Mouse (Mus musculus): ENCODE measurements around the gene Ahdc1. TPM values are rescaled to one million over a fixed set of nuclear protein-coding genes. Genes with fewer than 3 reads are reported as not detected.

Ahdc1 gene
- total RNA-seq (2012; rRNA removed) (7.8 and 8.4 TPM in 2 replicates), total RNA-seq (2014; rRNA removed) (1.0 and 1.6 TPM in 2 replicates), polyA plus RNA-seq (2012; ENCODE audit: insufficient read length, low read depth) (16.1 and 19.9 TPM in 2 replicates)

DNA sequence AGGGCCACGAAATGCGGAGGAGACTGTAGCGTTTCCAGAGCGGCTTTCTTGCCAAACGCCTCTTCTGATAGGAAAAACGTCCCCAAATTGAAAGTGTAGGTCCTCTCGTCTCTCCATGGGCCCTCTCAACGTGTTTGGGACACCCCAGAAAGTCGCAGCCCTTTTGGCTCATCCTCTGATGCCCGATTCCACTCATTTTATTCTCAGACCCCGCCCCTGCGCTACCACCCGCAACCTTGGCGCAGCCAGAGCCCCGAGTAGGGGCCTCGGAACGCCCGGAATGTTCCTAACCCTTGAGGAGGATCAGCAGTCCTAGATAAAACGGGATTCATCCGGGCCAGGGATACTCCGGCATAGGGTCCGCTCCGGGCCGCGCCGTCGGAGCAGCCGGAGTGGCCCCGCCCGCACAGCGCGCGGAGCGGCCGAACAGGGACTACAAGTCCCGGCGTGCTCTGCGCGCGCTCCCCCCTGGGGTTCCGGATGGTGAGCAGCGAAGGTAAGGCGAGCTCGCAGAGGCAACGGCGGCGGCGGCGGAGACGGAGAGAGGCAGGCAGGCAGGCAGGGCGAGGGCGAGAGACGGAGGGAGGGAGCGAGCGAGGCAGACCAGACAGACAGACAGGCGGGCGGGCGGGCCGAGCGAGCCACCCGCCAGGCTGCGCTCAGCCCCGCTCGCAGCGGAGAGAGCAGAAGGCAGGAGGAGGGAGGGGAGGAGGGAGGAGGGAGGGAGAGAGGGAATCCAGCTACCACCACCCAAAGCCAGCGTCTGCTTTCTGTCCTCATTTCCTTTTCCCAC, at the start of gene Ahdc1:
Gene Ahdc1 (plus strand): TSS at position 233 of the 793 bp plus-strand sequence.
- peaks cover 3% of the 10 kb centered on the region; the same call in 1 of the 2 replicates for H3K79me2 ChIP-seq (replicated peaks; ENCODE audit: control insufficient read depth, extremely low read depth, insufficient read depth, poor library complexity, severe bottlenecking)
- peak; percentile 85 for DNase-seq (ENCODE audit: extremely low read depth)
- in situ Hi-C loops (cut with MboI; ENCODE audit: low pct_ligation_motif_present, low pct_unique_long_range_greater_than_20kb, low sequenced_read_pairs): loop anchor here (5.0 to 10.0 kb wide), 2 partner anchors 36 to 194 kb away; no protein-coding TSS in a partner anchor
- peaks cover 16% of the 10 kb centered on the region for H3K27me3 ChIP-seq (replicated peaks)
- peak within 1 kb of the TSS; percentile 46; the same call in 1 of the 2 replicates for H3K27ac ChIP-seq (ENCODE audit: insufficient read depth, low read depth)
- peaks cover 0 to 5% of the 10 kb centered on the region in 2 experiments for H3K36me3 ChIP-seq (replicated peaks in 1 of 2; ENCODE audit: control insufficient read depth in 1 of 2, insufficient read depth in 1 of 2, low read length in 1 of 2)
- H3K4me2 ChIP-seq (ENCODE audit: insufficient read depth, low read depth, poor library complexity, severe bottlenecking): peak within 1 kb of the TSS; percentile 97
- peaks cover 7 to 26% of the 10 kb centered on the region in 2 experiments for H3K4me1 ChIP-seq (ENCODE audit: control insufficient read depth in 1 of 2, insufficient read depth in 2 of 2)
- H3K4me3 ChIP-seq (replicated peaks in 1 of 3; ENCODE audit: low read depth in 2 of 3, low read length in 2 of 3, poor library complexity in 1 of 3): peak within 1 kb of the TSS; percentile 78 to 94 (median 85)
- no peaks in the 10 kb centered on the region for H3K9me3 ChIP-seq (replicated peaks; ENCODE audit: low read length)
- dilution Hi-C loops (cut with MboI; ENCODE audit: extremely low pct_ligation_motif_present, extremely low pct_unique_long_range_greater_than_20kb, low sequenced_read_pairs): no loop called here
- peak within 1 kb of the TSS; percentile 25 for H3K9ac ChIP-seq (ENCODE audit: insufficient read depth, low read depth)
- TF ChIP-seq USF1 (IDR thresholded peaks at IDR 0.05; ENCODE audit: low read depth, low read length) (no peak), USF2 (conservative IDR thresholded peaks at IDR 0.05; ENCODE audit: low read depth, low read length) (no peak), MAFK (IDR thresholded peaks at IDR 0.05; ENCODE audit: insufficient replicate concordance, low read length) (no peak), ZNF384 (IDR thresholded peaks at IDR 0.05; ENCODE audit: low read depth, low read length) (no peak), CHD1 (IDR thresholded peaks at IDR 0.05; ENCODE audit: low read depth, low read length) (no peak), TCF12 (IDR thresholded peaks at IDR 0.05; ENCODE audit: low read depth, low read length) (peak; percentile 71), TBP (conservative IDR thresholded peaks at IDR 0.05; ENCODE audit: low read depth, low read length) (no peak), ZC3H11A (IDR thresholded peaks at IDR 0.05; ENCODE audit: low read depth, low read length) (no peak), POLR2AphosphoS2 (IDR thresholded peaks at IDR 0.05; ENCODE audit: low read depth, low read length) (no peak), CHD2 (IDR thresholded peaks at IDR 0.05; ENCODE audit: low read length) (no peak), GABPA (IDR thresholded peaks at IDR 0.05; ENCODE audit: insufficient replicate concordance, low read depth, low read length) (peak; percentile 42; the same call in 1 of the 2 replicates), JUN (IDR thresholded peaks at IDR 0.05; ENCODE audit: insufficient read depth, low read depth, low read length) (no peak), ELF1 (IDR thresholded peaks at IDR 0.05; ENCODE audit: low read depth, low read length) (peak; percentile 90), NRF1 (IDR thresholded peaks at IDR 0.05; ENCODE audit: low read depth, low read length) (peak; percentile 49), E2F4 (IDR thresholded peaks at IDR 0.05; ENCODE audit: insufficient replicate concordance, low read depth, low read length) (no peak), ZMIZ1 (IDR thresholded peaks at IDR 0.05; ENCODE audit: low read depth, low read length) (0 out of 2 replicates have a peak, but pooled peaks have one; percentile 17), NELFE (IDR thresholded peaks at IDR 0.05; ENCODE audit: low read depth, low read length) (peak; percentile 49; the same call in 1 of the 2 replicates), MAZ (IDR thresholded peaks at IDR 0.05; ENCODE audit: low read depth, low read length) (peak; percentile 97), MEF2A (IDR thresholded peaks at IDR 0.05; ENCODE audit: borderline replicate concordance, low read depth, low read length) (peak; percentile 35; the same call in 1 of the 2 replicates), MYC (IDR thresholded peaks at IDR 0.05; ENCODE audit: low read depth, low read length) (no peak), IRF4 (IDR thresholded peaks at IDR 0.05; ENCODE audit: low read depth, low read length) (peak; percentile 26; the same call in 1 of the 2 replicates), MXI1 (IDR thresholded peaks at IDR 0.05; ENCODE audit: low read depth, low read length) (peak; percentile 4; the same call in 1 of the 2 replicates), BHLHE40 (IDR thresholded peaks at IDR 0.05; ENCODE audit: low read depth, low read length) (no peak), ETS1 (conservative IDR thresholded peaks at IDR 0.05; ENCODE audit: low read depth, low read length) (no peak), SIN3A (IDR thresholded peaks at IDR 0.05; ENCODE audit: low read length) (peak; percentile 78), MAX (IDR thresholded peaks at IDR 0.05; ENCODE audit: low read length) (peak; percentile 28; the same call in 1 of the 2 replicates), RAD21 (IDR thresholded peaks at IDR 0.05; ENCODE audit: low read depth, low read length) (no peak), EP300 (IDR thresholded peaks at IDR 0.05; ENCODE audit: low read length) (no peak), PAX5 (IDR thresholded peaks at IDR 0.05; ENCODE audit: low read length) (no peak), CTCF (conservative IDR thresholded peaks at IDR 0.05 in 1 of 2, IDR thresholded peaks at IDR 0.05 in 1 of 2; ENCODE audit: low read depth in 2 of 2, low read length in 2 of 2) (no peak), RCOR1 (conservative IDR thresholded peaks at IDR 0.05; ENCODE audit: low read depth, low read length) (no peak), SMC3 (IDR thresholded peaks at IDR 0.05; ENCODE audit: low read depth, low read length) (no peak; the same call in 1 of the 2 replicates), ZKSCAN1 (IDR thresholded peaks at IDR 0.05; ENCODE audit: borderline replicate concordance, low read depth, low read length) (no peak), HCFC1 (IDR thresholded peaks at IDR 0.05; ENCODE audit: low read depth, low read length) (peak; percentile 97), POLR2A (IDR thresholded peaks at IDR 0.05; ENCODE audit: low read depth, low read length) (peak; percentile 64; the same call in 1 of the 2 replicates), KAT2A (IDR thresholded peaks at IDR 0.05; ENCODE audit: insufficient replicate concordance, low read length) (peak; percentile 89; the same call in 1 of the 2 replicates), UBTF (IDR thresholded peaks at IDR 0.05; ENCODE audit: low read depth, low read length) (peak; percentile 77; the same call in 1 of the 2 replicates)
